Mouse (Mus musculus): ENCODE results near the gene Ripor2.

- TF ChIP-seq POLR2A (IDR thresholded peaks at IDR 0.05; ENCODE audit: control insufficient read depth, extremely low read depth, insufficient read depth, low read length, poor library complexity) (no peak), CTCF (IDR thresholded peaks at IDR 0.05; ENCODE audit: borderline replicate concordance, control insufficient read depth, extremely low read depth, insufficient read depth, low read length, poor library complexity) (no peak)
Observed at GRCm38 (mm10) chr13:24750807-24751206, 168.8 kb downstream of the Ripor2 start.
